Comparison of ENCODE assay signal across 9 mouse cellular contexts in genomic region chr10:93014059-93014795, GRCm38 (mm10).
DNase-seq lines count a peak whose midpoint lies in the region; ATAC-seq and TF ChIP-seq lines count a peak whose summit lies in the region.
"Had no signal": no experiment of that assay in that cellular context is flagged by ENCODE, and none has a peak within 500 bp of the region (broad histone marks: within the 10 kb centered on the region; RNA-seq: fewer than 3 reads in every experiment).

No protein-coding gene starts in this region.

- H3K4me1 ChIP-seq in forebrain, embryonic 10.5 days, result peaks cover 7% of the 10 kb centered on the region
- H3K4me1 ChIP-seq in forebrain, embryonic 12.5 days, result 0 out of 2 replicates have a peak, but pooled peaks cover 4% of the 10 kb centered on the region
- 0 out of 2 replicates have a peak, but pooled peaks cover 3% of the 10 kb centered on the region for H3K4me1 ChIP-seq in forebrain, embryonic 13.5 days
- no peaks in the 10 kb centered on the region for H3K4me1 ChIP-seq in lung, embryonic 14.5 days (ENCODE audit: insufficient read depth)
- H3K4me1 ChIP-seq: limb, embryonic 15.5 days had no signal

- H3K4me2 ChIP-seq in forebrain, embryonic 12.5 days, result no peak overlapping the region
- no peak overlapping the region for H3K4me2 ChIP-seq in forebrain, embryonic 13.5 days
- no peak overlapping the region for H3K4me2 ChIP-seq in lung, embryonic 14.5 days
- H3K4me2 ChIP-seq: limb, embryonic 15.5 days had no signal

- no peaks in the 10 kb centered on the region for H3K36me3 ChIP-seq in forebrain, embryonic 10.5 days (replicated peaks)
- H3K36me3 ChIP-seq in forebrain, embryonic 12.5 days (replicated peaks), result no peaks in the 10 kb centered on the region
- H3K36me3 ChIP-seq in forebrain, embryonic 13.5 days (ENCODE audit: poor library complexity, severe bottlenecking), result no peaks in the 10 kb centered on the region
- no peaks in the 10 kb centered on the region for H3K36me3 ChIP-seq in lung, embryonic 14.5 days (ENCODE audit: insufficient read depth)
- H3K36me3 ChIP-seq: limb, embryonic 15.5 days had no signal

- WGBS in forebrain, embryonic 10.5 days, result 38% methylated on average over 8 of the region's 8 CpGs
- WGBS in forebrain, embryonic 12.5 days, result 26% methylated on average over 8 of the region's 8 CpGs
- 21% methylated on average over 8 of the region's 8 CpGs for WGBS in forebrain, embryonic 13.5 days
- WGBS in lung, embryonic 14.5 days, result 45% methylated on average over 8 of the region's 8 CpGs

- peak; percentile 86 for TF ChIP-seq CTCF in lung, embryonic 14.5 days (IDR thresholded peaks at IDR 0.05; ENCODE audit: low read depth)

- no peak for ATAC-seq in forebrain, embryonic 12.5 days (ENCODE audit: low FRiP score)
- ATAC-seq in CD4-positive, CD25-positive, alpha-beta regulatory T cell, adult 4 months, result peak; percentile 63
- peak; percentile 50 for ATAC-seq in forebrain, embryonic 13.5 days
- no peak for ATAC-seq in lung, embryonic 14.5 days (ENCODE audit: insufficient read depth)

- H3K27ac ChIP-seq in forebrain, embryonic 10.5 days, result peak overlapping the region; percentile 76
- no peak overlapping the region for H3K27ac ChIP-seq in forebrain, embryonic 12.5 days
- peak overlapping the region; percentile 31; the same call in 1 of the 2 replicates for H3K27ac ChIP-seq in forebrain, embryonic 13.5 days
- H3K27ac ChIP-seq in lung, embryonic 14.5 days (ENCODE audit: low read depth), result no peak overlapping the region
- H3K27ac ChIP-seq: limb, embryonic 15.5 days had no signal

- DNase-seq in forebrain, embryonic 10.5 days (ENCODE audit: extremely low spot score, low spot score), result peak; percentile 64
- peak; percentile 55 for DNase-seq in brain, embryonic 18.5 days (ENCODE audit: low read depth, low spot score)
- peak; percentile 56 for DNase-seq in kidney, postnatal 14 days
- peak; percentile 89 for DNase-seq in lung, embryonic 14.5 days
- peak; percentile 57 for DNase-seq in right cerebral cortex, adult 18-20 months

- H3K27me3 ChIP-seq in forebrain, embryonic 10.5 days (ENCODE audit: poor library complexity, severe bottlenecking), result no peaks in the 10 kb centered on the region
- no peaks in the 10 kb centered on the region for H3K27me3 ChIP-seq in forebrain, embryonic 12.5 days
- no peaks in the 10 kb centered on the region for H3K27me3 ChIP-seq in forebrain, embryonic 13.5 days
- no peaks in the 10 kb centered on the region for H3K27me3 ChIP-seq in lung, embryonic 14.5 days (ENCODE audit: insufficient read depth, low read length)
- H3K27me3 ChIP-seq: limb, embryonic 15.5 days had no signal

- no peak overlapping the region for H3K9ac ChIP-seq in forebrain, embryonic 12.5 days
- no peak overlapping the region for H3K9ac ChIP-seq in forebrain, embryonic 13.5 days
- H3K9ac ChIP-seq in lung, embryonic 14.5 days, result no peak overlapping the region
- H3K9ac ChIP-seq: limb, embryonic 15.5 days had no signal

- H3K9me3 ChIP-seq in forebrain, embryonic 10.5 days, result peaks cover 13% of the 10 kb centered on the region; the same call in 1 of the 2 replicates
- peaks cover 7% of the 10 kb centered on the region; the same call in 1 of the 2 replicates for H3K9me3 ChIP-seq in forebrain, embryonic 12.5 days
- peaks cover 5% of the 10 kb centered on the region; the same call in 1 of the 2 replicates for H3K9me3 ChIP-seq in forebrain, embryonic 13.5 days (replicated peaks)
- H3K9me3 ChIP-seq in lung, embryonic 14.5 days (ENCODE audit: low read depth, low read length), result no peaks in the 10 kb centered on the region
- H3K9me3 ChIP-seq: limb, embryonic 15.5 days had no signal

- no peak overlapping the region for H3K4me3 ChIP-seq in forebrain, embryonic 10.5 days
- no peak overlapping the region for H3K4me3 ChIP-seq in forebrain, embryonic 12.5 days (replicated peaks)
- H3K4me3 ChIP-seq in forebrain, embryonic 13.5 days, result no peak overlapping the region
- H3K4me3 ChIP-seq in lung, embryonic 14.5 days (ENCODE audit: low read depth, low read length), result no peak overlapping the region
- H3K4me3 ChIP-seq: limb, embryonic 15.5 days had no signal

Comparison
In these comparisons a context has a peak if more than half of its experiments do, and no peak if none do; other contexts are left out.
1. H3K27ac ChIP-seq: peak in forebrain, embryonic 10.5 days (single experiment) and forebrain, embryonic 13.5 days (single experiment); none in forebrain, embryonic 12.5 days (single experiment) and lung, embryonic 14.5 days (single experiment).
2. ATAC-seq: peak in CD4-positive, CD25-positive, alpha-beta regulatory T cell, adult 4 months (single experiment) and forebrain, embryonic 13.5 days (single experiment); none in forebrain, embryonic 12.5 days (single experiment) and lung, embryonic 14.5 days (single experiment).
3. Peak in every context shown above with its lines, with median percentiles within 50 percentile points of each other: DNase-seq.